Mouse (Mus musculus) cerebellum, postnatal 36 days (tissue): Measurements from ENCODE around the gene Med24.

Source experiments
- DNase-seq, 2 experiments: peaks; one replicate each; pipeline ENCODE4 v3.0.0; 2021 to 2022; ENCODE audit warnings: mixed read lengths in 2 of 2

Gene Med24

GRCm38 (mm10) chr11:98765421-98766309 lies 36.4 kb upstream of the Med24 start:
- peak; percentile 15 to 33 for DNase-seq

GRCm38 (mm10) chr11:98764746-98765145 lies 35.5 kb upstream of the Med24 start:
- no peak for DNase-seq

DNA sequence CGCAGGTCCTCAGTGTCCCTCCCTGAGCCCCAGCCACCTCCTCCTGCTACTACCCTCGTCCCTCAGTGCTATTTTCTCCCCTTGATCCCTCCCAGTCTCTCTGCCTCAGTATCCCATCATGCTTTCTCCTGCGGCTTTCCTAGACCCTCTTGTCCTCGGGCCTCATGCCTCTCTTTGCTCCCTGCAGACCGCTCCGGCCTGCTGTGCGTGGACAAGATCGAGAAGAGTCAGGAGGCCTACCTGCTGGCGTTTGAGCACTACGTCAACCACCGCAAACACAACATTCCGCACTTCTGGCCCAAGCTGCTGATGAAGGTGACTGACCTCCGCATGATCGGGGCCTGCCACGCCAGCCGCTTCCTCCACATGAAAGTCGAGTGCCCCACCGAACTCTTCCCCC lies 34.9 kb upstream of the Med24 start:
- peak in 1 of 2 experiments; percentile 6 for DNase-seq

- DNase-seq = no peak
Observed at GRCm38 (mm10) chr11:98763502-98763861, 34.2 kb upstream of the Med24 start.

DNA sequence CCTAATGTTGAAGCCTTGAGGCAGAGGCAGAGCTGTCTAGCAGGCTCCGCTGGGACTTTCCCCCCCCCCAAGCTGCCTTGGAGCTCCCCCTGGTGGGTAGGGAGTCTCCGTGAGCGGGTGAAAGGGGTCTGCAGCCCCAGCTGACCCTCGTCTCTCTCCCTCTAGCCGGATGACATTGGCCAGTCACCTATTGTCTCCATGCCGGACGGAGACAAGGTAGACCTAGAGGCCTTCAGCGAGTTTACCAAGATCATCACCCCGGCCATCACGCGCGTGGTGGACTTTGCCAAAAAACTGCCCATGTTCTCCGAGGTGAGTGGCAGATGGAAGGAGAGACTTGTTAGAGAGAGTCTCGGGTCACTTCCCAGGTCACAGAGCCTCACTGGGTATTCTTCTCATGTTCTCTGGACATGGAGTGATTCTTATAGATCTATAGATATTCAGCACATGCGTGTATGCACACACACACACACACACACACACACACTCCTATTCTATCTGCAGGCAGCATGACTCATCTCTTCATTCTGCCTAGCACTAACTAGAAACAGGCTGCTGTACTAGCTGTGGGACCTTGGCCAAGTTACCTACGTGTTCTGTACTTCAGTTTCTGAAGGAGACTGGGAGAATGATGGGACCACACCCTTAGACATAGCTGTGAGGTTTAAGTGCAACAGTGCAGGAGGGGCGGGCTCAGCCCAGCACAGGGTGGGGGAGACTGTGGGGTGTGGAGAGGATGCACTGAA lies 33.7 kb upstream of the Med24 start:
- peak in 1 of 2 experiments; percentile 12 for DNase-seq

DNA sequence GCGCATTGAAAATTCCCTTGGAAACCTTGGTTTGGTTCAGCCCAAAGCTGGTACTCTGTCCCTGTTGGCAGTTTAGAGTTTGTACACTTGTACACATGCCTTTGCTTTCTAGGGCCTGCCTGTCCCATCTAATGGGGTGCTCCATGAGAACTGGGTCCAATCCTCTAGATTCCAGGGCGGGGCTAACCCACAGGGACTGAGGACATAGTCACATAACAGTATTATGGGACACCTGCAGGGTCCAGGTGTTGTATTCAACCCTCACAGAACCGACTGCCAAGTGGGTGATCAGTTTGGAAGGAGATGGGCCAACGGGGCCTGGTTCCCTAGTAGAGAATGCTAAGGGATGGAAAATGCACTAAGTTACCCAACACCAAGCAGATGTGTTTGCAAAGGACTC lies 32.7 kb upstream of the Med24 start:
- no peak for DNase-seq

- DNase-seq = no peak
Observed at GRCm38 (mm10) chr11:98756711-98757110, 27.5 kb upstream of the Med24 start.

DNA sequence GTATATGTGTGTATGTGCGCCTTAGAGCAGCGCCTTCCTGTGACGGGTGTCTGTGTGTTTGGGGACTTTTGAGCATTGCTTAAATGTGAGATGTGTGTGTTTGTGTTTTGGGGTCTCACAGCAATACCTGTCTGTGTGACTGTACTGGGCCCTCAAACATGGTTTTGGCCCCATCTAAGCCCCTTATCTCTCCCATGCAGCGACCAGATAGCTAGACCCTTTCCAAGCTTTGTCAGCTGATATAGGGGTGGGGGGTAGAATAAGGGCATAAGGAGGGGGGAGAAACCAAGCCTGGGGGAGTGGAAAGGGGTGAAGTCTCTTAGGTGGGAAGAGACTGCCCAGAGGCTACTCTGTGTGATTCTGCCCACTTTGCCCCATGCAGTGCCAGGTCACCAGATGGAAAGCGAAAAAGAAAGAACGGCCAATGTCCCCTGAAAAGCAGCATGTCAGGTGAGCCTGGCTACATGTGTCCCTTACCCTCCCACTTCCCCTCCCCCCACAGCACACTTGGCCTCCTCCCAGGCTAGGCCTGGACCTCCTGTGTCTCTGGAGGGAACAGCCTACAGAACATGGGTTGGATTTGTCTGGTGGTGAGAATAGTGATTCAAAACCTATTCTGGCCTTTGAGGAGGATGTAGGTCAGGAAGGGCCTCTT lies 26.6 kb upstream of the Med24 start:
- DNase-seq = no peak

DNA sequence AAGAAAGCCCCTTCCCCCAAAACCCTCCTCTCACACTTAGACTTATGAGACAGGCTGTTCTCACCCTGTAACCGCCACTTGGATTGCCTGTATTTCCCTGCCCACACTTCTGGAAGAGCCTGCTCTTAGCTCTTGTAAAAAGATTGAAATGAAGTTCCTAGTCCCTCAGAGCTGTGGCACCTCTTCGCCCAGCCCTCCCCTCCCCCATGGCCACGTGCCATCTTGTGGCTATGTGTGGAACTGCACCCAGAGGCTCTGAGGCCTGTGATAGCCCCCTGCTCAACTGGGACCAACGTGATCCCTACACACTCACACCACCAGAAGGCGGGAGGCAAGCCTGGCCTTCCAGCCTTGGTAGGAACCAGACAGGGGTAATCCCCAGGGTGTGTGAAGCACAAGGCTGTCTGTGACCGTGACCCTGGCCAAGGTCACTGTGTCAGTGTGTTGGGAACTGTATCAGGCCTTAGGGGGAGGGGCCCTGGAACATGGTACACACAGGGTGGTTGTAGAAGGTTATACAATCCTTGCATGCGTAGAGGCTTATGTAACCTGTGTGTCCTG lies 25.5 kb upstream of the Med24 start:
- DNase-seq = peak; percentile 74 to 81

DNA sequence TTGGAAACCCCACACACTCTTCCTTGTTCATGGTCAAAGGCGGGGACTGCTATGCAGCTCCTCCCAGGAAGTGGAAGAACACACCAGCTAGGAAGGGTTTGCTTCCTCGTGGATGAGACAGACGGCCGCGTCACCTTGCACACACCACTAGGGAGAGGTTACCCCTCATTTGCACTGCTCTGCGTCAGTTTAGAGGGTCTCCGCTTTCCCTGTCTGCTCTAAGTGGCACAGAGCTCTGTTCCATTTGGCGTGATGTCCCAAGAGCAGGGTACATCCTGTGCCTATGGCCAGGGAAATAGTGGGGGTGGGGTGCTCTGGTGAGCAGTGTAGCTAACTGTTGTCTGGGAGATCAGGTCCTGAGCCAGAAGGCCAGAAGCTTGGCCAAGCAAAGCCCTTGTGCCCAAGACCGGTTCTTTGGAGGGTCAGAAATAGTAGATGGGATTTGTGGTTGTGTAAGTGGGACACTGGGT lies 25.0 kb upstream of the Med24 start:
- no peak for DNase-seq

DNA sequence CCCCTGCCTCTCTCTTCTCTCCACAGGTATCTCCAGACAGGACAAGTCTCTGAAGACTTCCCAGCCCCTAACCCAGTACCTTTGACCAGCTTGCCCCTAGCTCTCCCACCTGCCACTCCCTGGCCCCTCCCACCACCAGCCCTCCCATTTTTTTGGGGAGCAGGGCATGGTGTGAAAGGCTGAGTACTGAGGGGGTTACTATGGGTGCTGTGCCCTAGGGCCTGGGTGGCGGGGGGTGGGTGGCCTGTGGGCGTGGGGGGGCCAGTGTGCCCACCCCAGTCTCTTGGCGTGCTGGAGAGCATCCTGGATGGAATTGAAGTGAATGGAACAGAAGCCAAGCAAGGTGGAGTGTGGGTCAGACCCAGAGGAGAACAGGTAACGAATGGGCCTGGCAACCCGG lies 24.0 kb upstream of the Med24 start:
- DNase-seq = no peak

DNA sequence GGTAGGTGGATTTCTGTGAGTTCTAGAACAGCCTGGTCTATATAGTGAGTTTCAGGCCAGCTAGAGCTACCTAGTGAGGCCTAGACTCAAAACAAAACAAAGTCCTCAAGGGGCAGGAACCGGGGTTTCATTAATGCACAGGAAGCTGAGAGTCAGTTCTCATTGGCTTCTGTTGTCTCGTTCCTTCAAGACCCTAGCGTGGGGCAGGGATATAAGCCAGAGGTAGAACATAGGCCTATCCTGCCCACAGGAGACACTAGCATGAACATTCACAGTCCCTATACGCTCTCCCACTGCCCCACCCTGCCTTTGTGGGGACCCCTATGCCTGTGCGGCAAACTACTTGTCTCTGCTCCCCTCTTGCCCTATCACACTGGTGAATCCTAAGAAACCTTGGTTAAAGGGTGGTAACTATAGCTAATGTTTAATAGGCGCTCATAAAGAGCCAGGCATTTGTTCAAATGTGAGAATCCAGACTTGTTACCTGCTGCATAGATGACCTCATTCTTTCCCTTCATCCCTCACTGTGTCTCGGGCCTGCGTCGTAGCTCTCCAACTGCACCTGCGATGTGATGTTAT lies 23.4 kb upstream of the Med24 start:
- DNase-seq = no peak

DNA sequence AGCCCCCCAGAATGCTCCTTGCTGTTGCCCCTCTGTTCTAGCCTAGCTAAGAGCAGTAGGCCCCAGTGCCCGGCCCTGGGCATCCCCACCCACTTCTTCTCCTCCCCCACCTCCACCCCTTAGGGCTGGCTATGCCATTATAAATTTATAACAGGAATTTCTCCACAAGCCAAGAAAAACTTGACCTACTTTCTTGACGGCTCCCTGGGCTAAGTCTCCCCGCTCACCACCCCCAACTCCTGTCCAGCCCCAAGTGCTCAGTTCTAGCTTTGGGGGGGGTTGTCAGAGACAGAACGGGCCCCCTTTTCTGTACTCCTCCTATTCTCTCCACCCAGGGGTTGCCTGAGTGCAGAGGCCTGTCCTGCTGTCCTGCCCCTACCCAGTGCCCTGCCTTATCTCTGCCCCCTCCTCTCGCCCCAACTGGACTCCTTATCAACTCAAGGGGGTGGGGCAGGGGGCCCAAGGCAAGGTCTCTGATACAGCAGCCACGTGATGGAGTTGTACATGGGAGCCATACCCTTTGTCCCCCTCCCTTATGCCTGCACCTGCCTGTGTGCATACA lies 22.1 kb upstream of the Med24 start:
- peak in 1 of 2 experiments; percentile 20 for DNase-seq

GRCm38 (mm10) chr11:98750351-98751201 lies 21.3 kb upstream of the Med24 start:
- peak; percentile 70 to 82 for DNase-seq

DNA sequence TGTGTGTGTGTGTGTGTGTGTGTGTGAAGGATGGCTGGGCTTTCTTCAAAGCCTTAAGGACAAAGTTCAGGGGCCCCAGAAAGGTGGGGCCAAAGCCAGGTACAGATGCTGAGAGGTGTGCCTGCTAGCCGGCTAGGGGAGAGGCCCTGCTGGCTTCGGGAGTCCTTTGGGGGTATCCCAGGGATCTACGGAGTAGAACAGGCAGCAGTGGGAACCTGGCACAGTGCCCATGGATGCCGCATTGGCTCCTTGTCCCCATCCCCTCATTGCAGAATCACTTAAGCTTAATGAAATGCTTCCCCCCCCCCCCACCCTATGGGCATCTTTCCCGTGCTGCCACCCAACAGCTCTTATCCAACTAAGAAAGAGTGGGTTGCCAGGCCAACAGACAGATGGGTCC lies 20.5 kb upstream of the Med24 start:
- peak in 1 of 2 experiments; percentile 50 for DNase-seq

DNA sequence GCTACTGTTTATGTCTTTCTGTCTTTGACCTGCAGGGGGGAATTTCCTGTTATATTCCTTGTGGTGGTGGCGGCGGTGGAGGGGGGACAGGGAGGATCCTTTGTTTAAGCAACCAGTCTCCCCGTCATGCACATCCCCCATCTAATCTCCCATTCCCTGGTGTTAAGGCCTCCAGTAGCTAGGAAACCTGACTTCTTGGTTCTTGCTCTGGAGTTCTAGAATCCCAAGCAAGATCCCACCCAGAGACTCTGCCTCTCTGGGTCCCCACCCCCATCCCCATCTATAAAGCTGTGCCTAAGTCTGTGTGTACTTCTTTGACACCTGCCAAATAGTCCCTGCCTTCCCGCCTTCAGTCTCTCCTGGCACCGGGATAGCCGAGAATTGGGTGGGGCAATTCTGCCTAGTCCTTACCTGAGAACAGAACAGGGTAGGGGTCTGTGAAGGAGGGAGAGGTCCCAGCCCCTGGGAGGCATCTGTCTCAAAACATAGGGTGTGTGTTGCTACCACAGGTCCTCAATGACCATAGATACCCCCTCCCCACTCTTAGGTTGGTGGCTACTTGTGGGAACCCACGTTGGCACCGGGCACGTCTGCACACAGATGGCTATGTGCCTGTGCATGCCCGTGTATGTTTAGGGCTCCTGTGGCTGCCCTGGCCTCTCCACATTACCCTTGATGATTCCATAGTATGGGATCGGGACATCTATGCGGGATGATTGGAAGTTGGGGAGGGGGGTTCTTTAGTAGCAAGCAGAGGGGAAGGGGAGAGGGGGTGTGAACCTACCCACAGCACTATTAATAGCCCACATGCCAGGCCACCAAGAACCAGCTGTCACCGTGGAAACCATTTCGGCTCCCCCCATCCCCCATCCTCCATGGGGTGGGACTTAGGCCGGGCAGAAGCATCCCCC lies 19.5 kb upstream of the Med24 start:
- DNase-seq = peak in 1 of 2 experiments; percentile 34

DNA sequence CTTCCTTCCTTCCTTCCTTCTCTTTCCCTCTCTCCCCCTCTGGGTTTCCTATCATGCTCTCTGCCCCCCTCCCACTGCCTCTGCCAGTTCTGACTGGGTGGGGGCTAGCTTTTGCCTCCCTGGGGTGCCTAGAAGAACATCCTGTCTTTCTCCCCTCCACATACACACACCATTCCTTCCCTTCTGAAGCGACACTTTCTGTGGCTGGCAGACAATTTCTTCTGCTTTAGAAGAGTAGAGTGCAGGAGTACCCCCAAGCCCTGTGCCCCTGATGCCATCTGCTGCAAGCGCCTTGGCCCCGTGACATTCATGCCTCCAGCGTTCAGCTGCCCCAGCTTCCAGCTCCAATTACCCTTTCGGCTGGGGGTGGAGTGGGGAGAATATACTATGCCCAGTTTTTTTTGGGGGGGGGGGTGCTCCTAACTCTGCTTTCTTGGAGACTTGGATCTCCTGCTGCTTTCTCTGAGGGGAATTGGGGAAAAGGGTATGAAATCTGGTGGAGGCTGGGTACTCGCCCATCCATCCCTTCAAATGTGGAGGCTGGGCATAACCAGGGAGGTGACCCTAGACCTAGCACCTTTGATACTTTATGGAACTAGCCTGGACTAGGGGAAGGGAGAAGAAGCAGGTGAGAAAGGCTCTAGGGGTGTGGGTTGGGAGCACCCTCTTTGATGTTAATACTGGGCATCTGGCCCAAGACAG lies 18.7 kb upstream of the Med24 start:
- peak; percentile 57 to 59 for DNase-seq

DNA sequence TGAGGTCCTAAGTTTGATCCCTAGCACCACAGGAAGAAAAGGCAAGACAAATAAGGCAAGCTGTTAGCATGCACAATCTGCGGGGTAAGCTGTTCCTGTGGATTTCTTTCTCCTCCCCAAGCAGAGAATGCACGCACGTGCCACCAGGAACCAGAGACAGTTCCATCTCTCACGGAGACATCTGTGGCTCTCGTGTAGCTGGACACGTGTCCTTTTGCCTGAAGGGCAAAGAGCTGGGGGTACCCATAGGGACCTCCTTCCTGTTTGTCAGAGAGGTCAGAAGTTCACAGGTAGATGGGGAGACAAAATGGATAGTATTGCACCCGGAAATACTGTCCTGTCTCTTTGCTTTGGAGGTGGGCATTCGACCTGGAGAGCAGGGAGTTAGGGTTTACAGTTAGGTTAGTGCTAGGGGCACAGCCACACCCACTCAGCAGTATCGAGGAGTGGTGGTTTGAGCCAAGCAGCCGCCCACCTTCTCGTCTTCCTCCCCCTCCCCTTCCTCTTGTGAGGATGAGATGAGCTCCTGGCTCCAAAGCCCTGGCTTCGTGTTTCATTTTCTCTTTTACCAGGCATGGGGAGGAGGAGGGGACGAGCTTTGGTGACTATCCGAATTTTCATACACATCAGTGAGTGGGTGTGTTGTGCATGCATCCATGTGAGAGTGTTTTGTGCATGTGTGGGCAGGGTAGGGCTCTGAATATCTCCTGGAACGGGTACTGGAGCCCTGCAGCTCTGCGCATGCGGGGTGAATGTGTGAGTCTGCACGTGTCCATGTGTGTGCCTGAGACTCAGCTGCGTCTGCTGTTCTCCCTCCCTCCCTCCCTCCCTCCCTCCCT lies 17.8 kb upstream of the Med24 start:
- DNase-seq = peak; percentile 94 to 95
